Mouse (Mus musculus): ENCODE measurements around the gene Pnpo.

Gene Pnpo

GRCm38 (mm10) chr11:96899449-96900306, 44.1 kb downstream of the Pnpo start:
- H3K4me1 ChIP-seq (replicated peaks; ENCODE audit: low read depth, low read length), result peaks cover 76% of the 10 kb centered on the region
- no peaks in the 10 kb centered on the region for H3K36me3 ChIP-seq (ENCODE audit: insufficient read depth, low read length)
- H3K4me3 ChIP-seq (replicated peaks; ENCODE audit: low read length), result peak overlapping the region; percentile 68
- H3K9me3 ChIP-seq (ENCODE audit: low read length), result no peaks in the 10 kb centered on the region
- TF ChIP-seq CTCF (conservative IDR thresholded peaks at IDR 0.05; ENCODE audit: low read length), result no peak
- TF ChIP-seq NANOG (IDR thresholded peaks at IDR 0.05; ENCODE audit: borderline replicate concordance, low read length), result no peak
- no peak for TF ChIP-seq POU5F1 (IDR thresholded peaks at IDR 0.05; ENCODE audit: borderline replicate concordance, low read length)
- H3K27me3 ChIP-seq (ENCODE audit: insufficient read depth, low read length), result no peaks in the 10 kb centered on the region

- Histone ChIP-seq H3K27me3 (ENCODE audit: insufficient read depth, low read length) (peaks cover 11% of the 10 kb centered on the region; the same call in 1 of the 2 replicates), H3K36me3 (ENCODE audit: insufficient read depth, low read length) (no peaks in the 10 kb centered on the region), H3K9me3 (ENCODE audit: low read length) (no peaks in the 10 kb centered on the region), H3K4me1 (replicated peaks; ENCODE audit: low read depth, low read length) (peaks cover 68% of the 10 kb centered on the region), H3K4me3 (replicated peaks; ENCODE audit: low read length) (no peak overlapping the region)
- TF ChIP-seq NANOG (IDR thresholded peaks at IDR 0.05; ENCODE audit: borderline replicate concordance, low read length) (no peak), POU5F1 (IDR thresholded peaks at IDR 0.05; ENCODE audit: borderline replicate concordance, low read length) (no peak), CTCF (conservative IDR thresholded peaks at IDR 0.05; ENCODE audit: low read length) (no peak)
These were observed 47.9 kb downstream of the Pnpo start for GRCm38 (mm10) chr11:96895886-96896285.

GRCm38 (mm10) chr11:96893203-96893842, 50.5 kb downstream of the Pnpo start:
- TF ChIP-seq NANOG (IDR thresholded peaks at IDR 0.05; ENCODE audit: borderline replicate concordance, low read length), result no peak
- TF ChIP-seq POU5F1 (IDR thresholded peaks at IDR 0.05; ENCODE audit: borderline replicate concordance, low read length), result no peak
- TF ChIP-seq CTCF (conservative IDR thresholded peaks at IDR 0.05; ENCODE audit: low read length), result no peak
- no peaks in the 10 kb centered on the region for H3K9me3 ChIP-seq (ENCODE audit: low read length)

GRCm38 (mm10) chr11:96891784-96892527, 51.8 kb downstream of the Pnpo start:
- Histone ChIP-seq H3K9me3 (ENCODE audit: low read length) (no peaks in the 10 kb centered on the region), H3K36me3 (ENCODE audit: insufficient read depth, low read length) (no peaks in the 10 kb centered on the region), H3K4me1 (replicated peaks; ENCODE audit: low read depth, low read length) (peaks cover 35% of the 10 kb centered on the region), H3K27me3 (ENCODE audit: insufficient read depth, low read length) (peaks cover 11% of the 10 kb centered on the region; the same call in 1 of the 2 replicates), H3K4me3 (replicated peaks; ENCODE audit: low read length) (peak overlapping the region; percentile 15; the same call in 1 of the 2 replicates)
- no peak for TF ChIP-seq CTCF (conservative IDR thresholded peaks at IDR 0.05; ENCODE audit: low read length)
- TF ChIP-seq NANOG (IDR thresholded peaks at IDR 0.05; ENCODE audit: borderline replicate concordance, low read length), result no peak
- no peak for TF ChIP-seq POU5F1 (IDR thresholded peaks at IDR 0.05; ENCODE audit: borderline replicate concordance, low read length)

More at GRCm38 (mm10) chr11:96893203-96893842, 50.5 kb downstream of the Pnpo start:
- H3K27me3 ChIP-seq (ENCODE audit: insufficient read depth, low read length), result peaks cover 11% of the 10 kb centered on the region; the same call in 1 of the 2 replicates
- H3K4me3 ChIP-seq (replicated peaks; ENCODE audit: low read length), result no peak overlapping the region
- no peaks in the 10 kb centered on the region for H3K36me3 ChIP-seq (ENCODE audit: insufficient read depth, low read length)
- H3K4me1 ChIP-seq (replicated peaks; ENCODE audit: low read depth, low read length), result peaks cover 44% of the 10 kb centered on the region

Measured in E14TG2a.4 (cell line).